Mouse (Mus musculus) gastrocnemius, postnatal 36 days (tissue): ENCODE measurements around the gene 1700067P10Rik. TPM values are rescaled to one million over a fixed set of nuclear protein-coding genes. Genes with fewer than 3 reads are reported as not detected.

Source experiments
- total RNA-seq, 2 experiments: library from RNA; stranded (reverse); gene quantifications; 2 replicates each; pipeline ENCODE4 v1.2.3; 2021

1700067P10Rik gene
- total RNA-seq, 2 experiments from 2014 or later = not detected

Other genes starting within 250 kb of the 1700067P10Rik start
- gene Foxp4, start 164.7 kb upstream of the 1700067P10Rik start, total RNA-seq = 1 to 10 TPM; 6.1 to 7.0 TPM
- not detected for gene 1700122O11Rik, start 51.0 kb upstream of the 1700067P10Rik start, total RNA-seq
- not detected for gene 9830107B12Rik, start 56.9 kb downstream of the 1700067P10Rik start, total RNA-seq
- gene A530064D06Rik, start 78.0 kb downstream of the 1700067P10Rik start, total RNA-seq = not detected
- gene Trem1, start 143.4 kb downstream of the 1700067P10Rik start, total RNA-seq = not detected
- not detected for gene Trem3, start 158.5 kb downstream of the 1700067P10Rik start, total RNA-seq
- gene Treml4, start 175.0 kb downstream of the 1700067P10Rik start, total RNA-seq = not detected
- under 1 TPM in 1 of 2 experiments, not detected in 1; 0.05 TPM for gene Treml2, start 210.2 kb downstream of the 1700067P10Rik start, total RNA-seq
- under 1 TPM in 1 of 2 experiments, not detected in 1; 0.07 TPM for gene B430306N03Rik, start 226.8 kb downstream of the 1700067P10Rik start, total RNA-seq